Mouse (Mus musculus): ENCODE measurements at regions not wholly inside any gene's neighbourhood (a gene's known extent, or its start where the extent isn't known, plus 50 kb on each side); places are given as distances from the start of the nearest gene placed in this dataset.
A peak's percentile ranks its signal among the peaks of the same experiment; 100 is the strongest.

DNA sequence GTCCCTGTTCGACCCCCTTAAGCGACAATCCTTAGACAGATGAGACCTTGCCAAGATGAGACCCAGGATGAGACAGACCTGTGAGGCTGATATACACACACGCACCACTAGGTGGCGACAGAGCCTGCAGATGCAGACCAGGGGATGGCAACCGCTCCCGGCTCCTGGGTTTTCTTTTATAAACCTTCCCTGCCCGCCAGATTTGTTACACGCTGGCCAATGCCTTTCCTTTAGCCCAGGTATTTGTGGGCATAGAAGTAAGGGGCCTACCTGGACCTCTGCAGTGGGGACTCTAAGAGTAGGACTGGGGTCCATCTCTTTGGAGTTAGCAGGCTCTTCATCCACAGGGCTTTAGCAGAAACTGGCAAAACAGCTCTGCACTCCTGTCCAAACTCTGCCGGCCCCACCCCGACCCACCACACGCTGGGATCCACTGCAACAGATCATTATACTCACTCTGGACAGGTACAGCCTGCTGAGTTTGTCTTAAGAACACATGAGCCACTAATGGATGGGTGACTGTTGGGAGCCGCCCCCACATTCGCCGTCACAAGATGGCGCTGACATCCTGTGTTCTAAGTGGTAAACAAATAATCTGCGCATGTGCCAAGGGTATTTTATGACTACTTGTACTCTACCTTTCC, 390.6 kb downstream of the Sox9 start:
- TF ChIP-seq CTCF (IDR thresholded peaks at IDR 0.05; ENCODE audit: insufficient read depth, low read depth, low read length) (peak; percentile 82), POLR2A (IDR thresholded peaks at IDR 0.05; ENCODE audit: insufficient read depth, low read depth, low read length) (peak; percentile 12; the same call in 1 of the 2 replicates)

Data from olfactory bulb, adult 2 months (tissue).